Mouse (Mus musculus) stomach, postnatal 0 days (tissue): ENCODE data around the gene Jsrp1. TPM values are rescaled to one million over a fixed set of nuclear protein-coding genes. Genes with fewer than 3 reads are reported as not detected.
A peak's percentile ranks its signal among the peaks of the same experiment; 100 is the strongest.

Experiments used
- ATAC-seq: fragments of 200-750 bp; cut with Nextera tagmentation; 2 replicates; pipeline ENCODE4 v1.8.0; 2017; ENCODE audit not compliant: low FRiP score, low TSS enrichment
- DNase-seq: peaks from one replicate; pipeline ENCODE4 v3.0.0-alpha.2; 2016; ENCODE audit warnings: low spot score
- H3K27ac ChIP-seq: fragments of 300-500 bp; sonication (generic); replicated peaks from 2 replicates; pipeline ENCODE4 v1.5.1; 2014; ENCODE audit warnings: mild to moderate bottlenecking, control low read depth
- H3K27me3 ChIP-seq: fragments of 300-500 bp; sonication (generic); 2 replicates; pipeline ENCODE4 v1.6.1; 2014; ENCODE audit warnings: low read length; ENCODE audit not compliant: control insufficient read depth, insufficient read depth
- H3K36me3 ChIP-seq: fragments of 300-500 bp; sonication (generic); 2 replicates; pipeline ENCODE4 v1.6.1; 2014; ENCODE audit warnings: low read length, mixed read lengths; ENCODE audit not compliant: control insufficient read depth, insufficient read depth
- H3K4me1 ChIP-seq: fragments of 300-500 bp; sonication (generic); replicated peaks from 2 replicates; pipeline ENCODE4 v1.6.1; 2014; ENCODE audit warnings: antibody characterized with exemption; ENCODE audit not compliant: control insufficient read depth, insufficient read depth
- H3K4me2 ChIP-seq: fragments of 300-500 bp; sonication (generic); replicated peaks from 2 replicates; pipeline ENCODE4 v1.6.1; 2014; ENCODE audit warnings: low read depth, mild to moderate bottlenecking, control low read depth, moderate library complexity
- H3K4me3 ChIP-seq: fragments of 300-500 bp; sonication (generic); 2 replicates; pipeline ENCODE4 v1.5.1; 2014; ENCODE audit warnings: low read depth, low read length, control low read depth
- H3K9ac ChIP-seq: fragments of 300-500 bp; sonication (generic); 2 replicates; pipeline ENCODE4 v1.6.1; 2014; ENCODE audit warnings: mild to moderate bottlenecking, low read length, control low read depth, mixed read lengths
- H3K9me3 ChIP-seq: fragments of 300-500 bp; sonication (generic); 2 replicates; pipeline ENCODE4 v1.6.1; 2016; ENCODE audit warnings: low read length; ENCODE audit not compliant: control insufficient read depth
- CTCF ChIP-seq: IDR thresholded peaks from 2 replicates; pipeline ENCODE4 v1.5.1; 2016; ENCODE audit warnings: antibody characterized with exemption, low read depth, mild to moderate bottlenecking, moderate library complexity
- EP300 ChIP-seq: optimal IDR thresholded peaks from 2 replicates; pipeline ENCODE3; 2016; ENCODE audit warnings: antibody characterized with exemption
- WGBS: fragments of 180-500 bp; shearing (Covaris S2); extraction: QIAGEN DNeasy Blood & Tissue Kit; methylation state at CpG from one replicate; pipeline ENCODE4 v1.1.7; 2014; 5-methylcytosine and 5-hydroxymethylcytosine counted together
- microRNA counts: library from miRNA; unstranded; fragments of <30 nt; microRNA quantifications from one replicate; lab custom pipeline; 2015
- microRNA-seq: library from miRNA; unstranded; fragments of <30 nt; microRNA quantifications from one replicate; pipeline ENCODE4, GENCODE M21; 2016
- polyA plus RNA-seq: library from polyadenylated mRNA; unstranded; fragments of >200 nt; fragmentation: Nextera tagmentation; extraction: Ambion mirVana; gene quantifications from 2 replicates; pipeline ENCODE4 v1.2.1, GENCODE M21; 2015

The Jsrp1 gene
- polyA plus RNA-seq, 1 experiment from 2014 or later, result 0.96 TPM

DNA sequence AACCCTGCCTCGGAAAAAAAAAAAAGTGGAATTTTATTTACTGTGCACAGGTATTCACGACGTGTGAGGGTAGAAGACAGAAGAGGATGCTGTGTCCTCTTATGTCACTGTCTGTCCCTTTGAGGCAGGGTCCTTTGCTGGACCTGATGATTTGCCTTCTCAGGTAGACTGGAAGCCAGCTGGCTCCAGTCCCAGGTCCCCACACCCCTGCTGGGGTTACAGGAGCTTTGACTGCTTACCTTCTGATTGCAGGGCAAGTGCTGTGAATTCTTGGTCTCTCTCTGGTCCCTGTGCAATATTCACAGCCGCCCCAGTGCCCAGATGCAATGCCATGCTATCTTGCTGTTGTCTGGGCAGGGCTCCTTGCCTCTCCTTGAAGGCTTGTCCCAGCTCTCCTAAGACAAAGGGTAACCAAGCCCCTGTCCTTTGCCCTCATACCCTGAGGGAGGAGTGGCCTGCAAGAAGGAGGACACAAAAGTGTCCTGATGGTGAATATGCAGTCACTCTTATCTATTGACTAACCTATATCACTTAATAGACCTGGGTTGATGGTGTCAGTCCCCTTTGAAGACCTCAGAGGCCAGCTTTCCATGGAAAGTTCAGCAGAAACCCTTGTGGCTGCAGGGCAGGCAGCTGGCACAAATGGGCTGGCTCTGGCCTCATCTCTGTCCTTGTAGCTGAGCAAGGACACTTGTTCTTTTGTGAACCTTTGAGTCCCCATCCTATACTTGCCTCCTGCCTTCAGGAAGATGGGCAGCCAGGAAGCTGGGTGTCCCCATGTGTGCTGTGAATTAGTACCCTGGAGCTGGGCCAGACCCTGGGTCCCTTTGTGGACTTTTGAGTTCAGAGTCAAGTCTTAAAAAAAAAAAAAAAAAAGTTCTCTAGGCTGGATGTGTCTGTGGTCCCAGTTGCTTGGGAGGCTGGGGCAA lies 52.4 kb downstream of the Jsrp1 start:
- 0 out of 2 replicates have a peak overlapping the region, but pooled peaks have one; percentile 1 for H3K9ac ChIP-seq
- TF ChIP-seq CTCF (no peak), EP300 (no peak)
- H3K4me1 ChIP-seq, result peaks cover 5% of the 10 kb centered on the region
- H3K4me3 ChIP-seq, result no peak overlapping the region
- no peak for DNase-seq
- no peak for ATAC-seq
- H3K27me3 ChIP-seq, result no peaks in the 10 kb centered on the region
- no peaks in the 10 kb centered on the region for H3K9me3 ChIP-seq
- 70% methylated on average over 4 of the region's 4 CpGs for WGBS
- H3K4me2 ChIP-seq, result no peak overlapping the region
- H3K36me3 ChIP-seq, result no peaks in the 10 kb centered on the region
- H3K27ac ChIP-seq, result no peak overlapping the region

GRCm38 (mm10) chr10:80758651-80759050 lies 54.6 kb downstream of the Jsrp1 start:
- H3K4me3 ChIP-seq, result no peak overlapping the region
- ATAC-seq (no peak; the same call in 1 of the 2 replicates), DNase-seq (peak; percentile 45)
- no peaks in the 10 kb centered on the region for H3K27me3 ChIP-seq
- H3K9ac ChIP-seq, result no peak overlapping the region
- WGBS, result 59% methylated on average over 7 of the region's 7 CpGs
- H3K4me1 ChIP-seq, result peaks cover 7% of the 10 kb centered on the region
- H3K9me3 ChIP-seq, result no peaks in the 10 kb centered on the region
- no peak overlapping the region for H3K4me2 ChIP-seq
- H3K27ac ChIP-seq, result no peak overlapping the region
- H3K36me3 ChIP-seq, result no peaks in the 10 kb centered on the region
- no peak for TF ChIP-seq EP300
- no peak for TF ChIP-seq CTCF

MicroRNAs encoded within 50 kb of the gene (microRNA counts, 519-probe panel; counts per million panel counts)
- not detected for microRNA mmu-miR-1982 (lab: Ali Mortazavi, UCI)

Small RNA genes lying within 50 kb of the gene (microRNA-seq; reads per million reads assigned to microRNA genes)
- 1.6 reads per million for gene Mir1982

Other genes starting within 250 kb of the Jsrp1 start
- 8.3 and 8.4 TPM in 2 replicates for gene Klf16, start 236.2 kb downstream of the Jsrp1 start, polyA plus RNA-seq
- gene Abhd17a, start 223.2 kb downstream of the Jsrp1 start, polyA plus RNA-seq, result 92.5 and 103 TPM in 2 replicates
- gene Scamp4, start 210.6 kb downstream of the Jsrp1 start, polyA plus RNA-seq, result 67.8 and 77.3 TPM in 2 replicates
- 4.1 and 4.3 TPM in 2 replicates for gene Adat3, start 210.6 kb downstream of the Jsrp1 start, polyA plus RNA-seq
- 1.4 and 1.7 TPM in 2 replicates for gene Gm49322, start 207.5 kb downstream of the Jsrp1 start, polyA plus RNA-seq
- gene Csnk1g2, start 190.7 kb downstream of the Jsrp1 start, polyA plus RNA-seq, result 75.4 and 83.9 TPM in 2 replicates
- gene Btbd2, start 156.4 kb downstream of the Jsrp1 start, polyA plus RNA-seq, result 28.3 and 30.0 TPM in 2 replicates
- 55.2 and 61.7 TPM in 2 replicates for gene Mknk2, start 135.4 kb downstream of the Jsrp1 start, polyA plus RNA-seq
- gene Mob3a, start 111.5 kb downstream of the Jsrp1 start, polyA plus RNA-seq, result 22.9 and 23.9 TPM in 2 replicates
- gene Izumo4, start 111.3 kb downstream of the Jsrp1 start, polyA plus RNA-seq, result 14.8 and 18.0 TPM in 2 replicates
- 38.7 and 42.7 TPM in 2 replicates for gene Ap3d1, start 71.2 kb downstream of the Jsrp1 start, polyA plus RNA-seq
- 5.4 and 6.2 TPM in 2 replicates for gene Dot1l, start 58.3 kb downstream of the Jsrp1 start, polyA plus RNA-seq
- 27.7 and 31.8 TPM in 2 replicates for gene Sf3a2, start 15.3 kb downstream of the Jsrp1 start, polyA plus RNA-seq
- 62.0 and 65.8 TPM in 2 replicates for gene Plekhj1, start 14.9 kb downstream of the Jsrp1 start, polyA plus RNA-seq
- 6.8 and 6.9 TPM in 2 replicates for gene Amh, start 8.3 kb downstream of the Jsrp1 start, polyA plus RNA-seq
- 1,070 and 1,103 TPM in 2 replicates for gene Oaz1, start 13.2 kb upstream of the Jsrp1 start, polyA plus RNA-seq
- gene Lingo3, start 30.5 kb upstream of the Jsrp1 start, polyA plus RNA-seq, result 0.12 and 0.17 TPM in 2 replicates
- gene Lsm7, start 41.7 kb upstream of the Jsrp1 start, polyA plus RNA-seq, result 176 and 180 TPM in 2 replicates
- gene Sppl2b, start 41.8 kb upstream of the Jsrp1 start, polyA plus RNA-seq, result 17.7 and 23.0 TPM in 2 replicates
- 2.0 and 2.2 TPM in 2 replicates for gene Tmprss9, start 58.4 kb upstream of the Jsrp1 start, polyA plus RNA-seq
- 292 and 304 TPM in 2 replicates for gene Timm13, start 87.5 kb upstream of the Jsrp1 start, polyA plus RNA-seq
- 12.0 and 12.4 TPM in 2 replicates for gene Lmnb2, start 104.7 kb upstream of the Jsrp1 start, polyA plus RNA-seq
- 59.5 and 62.2 TPM in 2 replicates for gene Gadd45b, start 116.6 kb upstream of the Jsrp1 start, polyA plus RNA-seq
- gene Gng7, start 201.4 kb upstream of the Jsrp1 start, polyA plus RNA-seq, result 1.3 and 1.8 TPM in 2 replicates
- 0.40 and 0.42 TPM in 2 replicates for gene Diras1, start 212.2 kb upstream of the Jsrp1 start, polyA plus RNA-seq
- gene Slc39a3, start 223.9 kb upstream of the Jsrp1 start, polyA plus RNA-seq, result 11.0 and 11.1 TPM in 2 replicates
- 93.7 and 98.7 TPM in 2 replicates for gene Sgta, start 246.7 kb upstream of the Jsrp1 start, polyA plus RNA-seq